Mouse (Mus musculus): ENCODE data around the gene Trip11. TPM values are rescaled to one million over a fixed set of nuclear protein-coding genes. Genes with fewer than 3 reads are reported as not detected.

The Trip11 gene
- 90.9 TPM for polyA plus RNA-seq (2017; shearing (Covaris generic))

GRCm38 (mm10) chr12:101912626-101913490 is at the start of gene Trip11:
TSS of gene Trip11 (minus strand) at chr12:101913267.

GRCm38 (mm10) chr12:101957942-101958544 is 45.0 kb upstream of the Trip11 start, which contains the start of gene Atxn3:
TSS of gene Atxn3 (minus strand) at chr12:101958246.

DNA sequence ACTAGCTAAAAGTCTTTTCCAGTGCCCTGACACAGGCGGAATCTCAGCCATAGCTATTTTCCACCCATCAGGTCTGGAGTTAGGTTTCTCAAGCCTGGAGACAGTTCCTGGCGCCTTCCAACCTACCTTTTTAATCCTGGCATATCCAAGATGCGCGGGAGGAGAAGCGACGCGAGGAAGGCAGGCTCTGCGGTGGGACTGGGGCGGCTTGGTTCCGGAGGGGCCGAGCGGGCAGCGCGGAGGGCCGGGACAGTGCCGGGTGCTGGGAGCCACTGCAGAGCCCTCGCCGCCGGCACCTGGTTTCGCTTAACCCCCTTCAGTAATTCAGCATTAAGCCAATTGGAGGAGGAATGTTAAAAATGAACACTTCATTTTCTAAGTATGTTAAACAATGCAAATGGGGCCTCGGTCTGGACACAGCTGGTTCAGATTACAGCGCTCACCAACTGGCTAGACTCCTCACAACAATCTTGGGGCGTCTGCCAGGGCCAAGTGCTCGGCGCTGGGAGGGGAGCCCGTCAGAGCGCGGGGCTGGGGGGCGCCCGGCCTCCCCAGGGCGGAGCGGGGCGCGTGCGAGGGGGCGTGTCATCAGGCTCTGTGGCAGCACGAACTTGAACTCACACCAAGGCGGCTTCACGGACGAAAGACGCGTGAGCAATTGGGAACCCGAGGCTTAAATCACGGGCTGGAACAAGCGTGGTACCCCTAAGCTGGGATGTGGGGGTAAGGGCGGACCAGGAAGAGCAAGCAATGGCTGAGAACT is 94.3 kb downstream of the Trip11 start, which contains the start of gene Fbln5:
Fbln5 (minus strand) TSS at position 448 of the 763 bp plus-strand sequence.

Other genes with a start within 250 kb of the Trip11 start
- not detected for gene Tc2n, start 194.7 kb downstream of the Trip11 start, polyA plus RNA-seq (2017; shearing (Covaris generic))
- 0.18 TPM for gene Fbln5, start 94.2 kb downstream of the Trip11 start, polyA plus RNA-seq (2017; shearing (Covaris generic))
- 24.4 TPM for gene Atxn3, start 45.0 kb upstream of the Trip11 start, polyA plus RNA-seq (2017; shearing (Covaris generic))
- gene Cpsf2, start 62.7 kb upstream of the Trip11 start, polyA plus RNA-seq (2017; shearing (Covaris generic)) = 32.2 TPM
- 0.22 TPM for gene Slc24a4, start 215.5 kb upstream of the Trip11 start, polyA plus RNA-seq (2017; shearing (Covaris generic))